Mouse (Mus musculus) 3134 (cell line): ENCODE data around the gene Rere.
A peak's percentile ranks its signal among the peaks of the same experiment; 100 is the strongest.

Source experiments
- DNase-seq: peaks from one replicate; pipeline ENCODE4 v3.0.0-alpha.2; 2011; ENCODE audit warnings: low spot score; ENCODE audit not compliant: insufficient read length; ENCODE audit errors: extremely low read depth

The Rere gene

GRCm38 (mm10) chr4:150624933-150625332 is 343.5 kb downstream of the Rere start:
- DNase-seq = no peak

- DNase-seq = no peak
These were observed 344.0 kb downstream of the Rere start for GRCm38 (mm10) chr4:150625425-150625824.

- peak; percentile 45 for DNase-seq
These were observed 344.7 kb downstream of the Rere start for GRCm38 (mm10) chr4:150625951-150626732.

DNA sequence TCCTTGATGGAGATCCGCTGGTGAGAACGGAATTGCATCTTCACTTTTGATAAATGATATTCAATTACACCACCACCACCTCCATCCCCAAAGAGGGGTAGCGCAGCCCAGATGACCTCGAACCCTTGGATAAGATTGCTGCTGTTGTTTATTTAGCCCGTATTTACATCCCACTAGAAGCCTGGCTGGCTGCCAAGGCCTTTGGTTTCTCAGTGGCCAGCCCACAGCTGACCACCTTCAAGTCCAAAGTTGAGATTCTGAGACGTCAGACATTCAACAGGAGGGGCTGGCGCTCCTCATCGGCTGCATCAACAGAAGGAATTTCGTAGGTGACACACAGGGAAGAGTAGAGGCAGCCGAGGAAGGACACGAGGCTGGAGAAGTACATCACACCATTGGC is 347.8 kb downstream of the Rere start:
- no peak for DNase-seq

DNA sequence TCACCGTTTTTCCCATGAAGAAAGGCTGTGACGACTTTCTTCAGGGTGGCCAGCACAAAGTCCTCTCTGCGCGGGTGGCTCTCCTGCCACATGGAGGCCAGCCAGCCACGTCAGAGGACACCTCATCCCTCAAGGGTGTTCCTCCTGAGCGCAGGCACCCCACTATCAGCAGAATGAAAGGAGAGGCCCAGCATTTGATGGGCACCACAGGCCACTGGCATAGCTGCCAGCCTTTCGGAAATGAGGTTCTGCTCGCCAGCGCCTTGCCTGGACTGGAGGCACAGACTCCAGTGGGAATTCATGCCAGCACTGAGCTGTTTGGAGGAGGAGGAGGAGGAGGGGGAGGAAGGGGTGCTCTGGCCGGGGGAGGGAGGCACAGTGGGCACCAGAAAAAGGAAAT is 354.1 kb downstream of the Rere start:
- DNase-seq = peak; percentile 31

DNA sequence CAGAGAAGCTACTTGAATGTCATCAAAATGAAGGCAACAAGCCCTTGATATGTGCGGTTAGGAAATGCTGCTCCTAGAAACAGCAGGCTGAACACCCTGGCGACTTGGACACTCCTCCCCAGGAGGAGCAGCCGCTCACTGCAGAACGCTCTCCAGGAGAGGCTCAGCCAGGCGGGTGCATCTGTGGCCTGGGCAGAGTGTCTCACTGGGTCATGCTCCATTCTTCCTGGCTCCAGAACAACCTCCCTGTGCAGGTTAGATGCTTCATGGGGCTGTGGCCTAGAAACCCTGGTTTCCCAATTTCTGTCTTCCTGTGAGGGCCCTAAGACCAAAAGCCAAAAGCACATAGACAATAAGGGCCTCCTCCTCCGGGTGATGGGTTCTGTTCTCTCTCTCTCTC is 355.2 kb downstream of the Rere start:
- DNase-seq = no peak

- DNase-seq = no peak
These were observed 362.9 kb downstream of the Rere start for GRCm38 (mm10) chr4:150644299-150644698.

DNA sequence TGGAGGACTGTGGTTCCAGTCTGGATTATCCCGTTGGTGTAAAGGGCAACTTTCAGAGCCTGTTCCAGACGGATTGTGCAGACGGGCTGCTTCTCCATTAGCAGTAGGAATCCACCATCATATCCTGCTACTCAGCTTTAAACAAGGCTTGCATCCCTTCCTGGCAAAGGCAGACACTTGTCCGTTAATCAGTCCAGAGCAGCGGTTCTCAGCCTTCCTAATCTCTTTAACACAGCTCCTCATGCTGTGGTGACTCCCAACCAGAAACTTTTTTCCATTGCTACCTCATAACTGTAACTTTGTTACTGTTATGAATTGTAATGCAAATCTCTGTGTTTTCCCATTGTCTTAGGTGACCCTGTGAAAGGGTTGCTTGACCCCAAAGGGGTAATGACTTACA is 367.9 kb downstream of the Rere start:
- no peak for DNase-seq

DNA sequence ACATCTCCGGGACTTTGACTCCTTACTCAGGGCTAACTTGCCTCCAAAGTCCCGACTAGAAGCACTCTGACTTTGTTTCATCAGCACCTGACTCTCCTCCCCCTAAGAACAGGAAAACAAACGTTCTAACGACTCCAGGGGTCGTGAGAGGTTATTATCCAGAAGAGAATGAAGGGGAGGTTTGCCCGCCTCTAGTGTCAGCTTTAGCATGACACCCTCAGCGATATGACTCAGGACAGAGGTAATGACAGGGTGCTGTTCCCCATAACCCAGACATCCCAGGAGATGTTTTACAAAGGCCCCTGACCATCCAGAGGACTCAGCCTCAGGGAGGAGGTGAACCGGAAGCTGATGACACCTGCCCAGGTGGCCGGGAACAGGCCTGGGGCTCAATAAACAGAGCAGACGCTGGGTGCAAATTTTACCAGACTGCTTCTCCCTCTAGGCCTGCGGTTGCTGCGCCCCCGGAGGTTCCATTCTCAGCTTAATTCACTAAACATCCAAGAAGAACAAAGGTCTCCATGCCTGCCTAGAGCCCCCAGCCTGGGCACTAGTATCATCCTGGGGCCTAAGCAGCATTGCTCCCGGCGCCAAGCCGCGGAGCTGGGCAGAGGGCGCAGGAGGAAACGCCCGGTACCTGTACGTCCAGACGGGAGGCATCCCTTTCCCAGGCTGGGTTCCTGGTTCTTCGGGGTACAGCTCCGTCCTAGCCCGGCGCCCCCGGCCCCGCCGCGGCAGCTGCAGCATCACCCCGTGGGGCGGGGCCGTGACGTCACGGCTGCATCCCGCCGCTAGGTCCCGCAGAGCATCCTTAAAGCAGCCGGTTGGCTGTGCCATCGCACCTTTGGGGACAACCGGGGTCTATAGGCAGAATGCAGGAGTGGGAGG is 370.2 kb downstream of the Rere start, which contains the start of gene Slc45a1:
Gene Slc45a1 (minus strand): TSS at position 785 of the 888 bp plus-strand sequence.
- no peak for DNase-seq

DNA sequence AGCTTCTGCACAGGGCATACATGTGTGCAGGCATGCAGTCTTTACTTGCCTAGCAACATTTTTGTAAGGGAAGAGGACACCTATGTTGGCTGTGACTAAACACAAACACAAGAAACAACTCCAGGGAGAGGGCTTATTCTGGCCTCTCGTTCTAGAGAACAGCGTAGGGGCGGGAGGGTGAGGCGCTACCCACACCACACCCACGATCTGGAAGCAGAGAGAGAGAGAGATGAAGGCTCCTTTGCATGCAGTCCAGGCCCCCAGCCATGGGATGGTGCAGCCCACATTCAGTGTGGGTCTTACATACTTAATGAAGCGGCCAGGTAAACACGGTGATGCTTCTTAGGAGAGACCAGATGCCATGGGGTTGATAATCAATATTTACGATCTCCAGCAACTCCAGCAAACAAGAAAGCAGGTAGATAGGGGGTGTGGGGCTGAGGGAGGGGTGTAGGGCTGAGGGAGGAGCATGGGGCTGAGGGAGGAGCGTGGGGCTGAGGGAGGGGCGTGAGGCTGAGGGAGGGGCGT is 371.7 kb downstream of the Rere start:
- no peak for DNase-seq

- DNase-seq = peak; percentile 76
These were observed 374.5 kb downstream of the Rere start for GRCm38 (mm10) chr4:150655989-150656388.

GRCm38 (mm10) chr4:150656504-150656903 is 375.1 kb downstream of the Rere start:
- DNase-seq = no peak

GRCm38 (mm10) chr4:150659926-150660610 is 378.6 kb downstream of the Rere start:
- no peak for DNase-seq

GRCm38 (mm10) chr4:150661886-150662285 is 380.4 kb downstream of the Rere start:
- no peak for DNase-seq

DNA sequence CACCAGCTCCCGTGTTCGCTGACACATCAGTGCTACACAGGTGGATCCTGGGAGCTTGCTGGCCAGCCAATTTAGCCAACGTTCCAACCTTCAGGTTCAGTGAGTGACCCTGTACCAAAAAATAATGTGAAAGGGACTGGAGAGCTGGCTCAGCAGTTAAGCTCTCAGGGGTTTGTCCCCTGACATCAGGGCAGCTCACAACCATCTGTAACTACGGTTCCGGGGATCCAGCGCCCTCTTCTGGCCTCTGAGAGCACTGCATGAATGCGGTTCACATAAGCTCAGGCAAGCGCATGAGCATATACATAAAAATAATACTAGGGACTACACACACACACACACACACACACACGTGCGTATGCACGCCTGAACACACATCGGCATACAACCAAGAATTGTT is 381.7 kb downstream of the Rere start:
- no peak for DNase-seq

- DNase-seq = peak; percentile 22
These were observed 383.3 kb downstream of the Rere start for GRCm38 (mm10) chr4:150664726-150665125.

- DNase-seq = no peak
These were observed 384.4 kb downstream of the Rere start for GRCm38 (mm10) chr4:150665806-150666205.
